Mouse (Mus musculus): ENCODE data around the gene Psg19. TPM values are rescaled to one million over a fixed set of nuclear protein-coding genes. Genes with fewer than 3 reads are reported as not detected.

Psg19 gene
- not detected in 2 replicates for polyA plus RNA-seq (2015; fragmentation: Nextera tagmentation; extraction: Ambion mirVana)

GRCm38 (mm10) chr7:18798420-18798819 lies at the start of gene Psg19:
Gene Psg19 (minus strand): TSS chr7:18798520.
- Histone ChIP-seq H3K9ac (no peak within 1 kb of the TSS), H3K9me3 (no peaks in the 10 kb centered on the region), H3K36me3 (no peaks in the 10 kb centered on the region), H3K4me2 (replicated peaks) (no peak within 1 kb of the TSS), H3K4me3 (no peak within 1 kb of the TSS), H3K4me1 (no peaks in the 10 kb centered on the region), H3K27me3 (no peaks in the 10 kb centered on the region), H3K27ac (no peak within 1 kb of the TSS)
- WGBS = 89% methylated on average over 1 of the region's 1 CpGs
- ATAC-seq (ENCODE audit: low FRiP score, low read depth) = no peak

GRCm38 (mm10) chr7:18844811-18845210 lies 46.5 kb upstream of the Psg19 start:
- no peak for ATAC-seq (ENCODE audit: low FRiP score, low read depth)
- Histone ChIP-seq H3K4me3 (no peak overlapping the region), H3K9me3 (no peaks in the 10 kb centered on the region), H3K36me3 (no peaks in the 10 kb centered on the region), H3K27ac (no peak overlapping the region), H3K27me3 (no peaks in the 10 kb centered on the region), H3K9ac (no peak overlapping the region), H3K4me2 (replicated peaks) (no peak overlapping the region), H3K4me1 (peaks cover 6% of the 10 kb centered on the region; the same call in 1 of the 2 replicates)
- WGBS = 28% methylated on average over 5 of the region's 5 CpGs

DNA sequence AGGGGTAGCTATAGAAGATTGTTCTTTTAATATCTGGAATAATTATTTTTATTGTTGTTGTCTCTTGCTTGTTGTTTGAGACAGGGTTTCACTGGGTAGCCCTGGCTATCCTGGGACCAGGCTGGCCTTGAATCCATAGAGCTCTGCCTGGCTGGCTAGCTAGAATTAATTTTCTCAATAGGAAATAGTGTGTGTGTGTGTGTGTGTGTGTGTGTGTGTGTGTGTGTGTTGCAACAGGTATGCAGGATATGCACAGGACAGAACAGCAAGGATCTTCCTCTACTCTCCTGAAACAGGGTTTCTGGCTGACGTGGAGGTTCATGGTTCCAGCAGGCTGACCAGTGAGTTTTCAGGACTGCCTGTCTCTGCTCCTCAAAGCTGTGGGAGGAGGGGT lies 42.9 kb upstream of the Psg19 start:
- Histone ChIP-seq H3K27ac (no peak overlapping the region), H3K9me3 (0 out of 2 replicates have a peak, but pooled peaks cover 3% of the 10 kb centered on the region), H3K4me3 (peak overlapping the region; percentile 38; the same call in 1 of the 2 replicates), H3K4me1 (peaks cover 6% of the 10 kb centered on the region; the same call in 1 of the 2 replicates), H3K4me2 (replicated peaks) (peak overlapping the region; percentile 62), H3K36me3 (no peaks in the 10 kb centered on the region), H3K9ac (0 out of 2 replicates have a peak overlapping the region, but pooled peaks have one; percentile 43), H3K27me3 (no peaks in the 10 kb centered on the region)
- WGBS = 71% methylated on average over 1 of the region's 1 CpGs
- no peak for ATAC-seq (ENCODE audit: low FRiP score, low read depth)

DNA sequence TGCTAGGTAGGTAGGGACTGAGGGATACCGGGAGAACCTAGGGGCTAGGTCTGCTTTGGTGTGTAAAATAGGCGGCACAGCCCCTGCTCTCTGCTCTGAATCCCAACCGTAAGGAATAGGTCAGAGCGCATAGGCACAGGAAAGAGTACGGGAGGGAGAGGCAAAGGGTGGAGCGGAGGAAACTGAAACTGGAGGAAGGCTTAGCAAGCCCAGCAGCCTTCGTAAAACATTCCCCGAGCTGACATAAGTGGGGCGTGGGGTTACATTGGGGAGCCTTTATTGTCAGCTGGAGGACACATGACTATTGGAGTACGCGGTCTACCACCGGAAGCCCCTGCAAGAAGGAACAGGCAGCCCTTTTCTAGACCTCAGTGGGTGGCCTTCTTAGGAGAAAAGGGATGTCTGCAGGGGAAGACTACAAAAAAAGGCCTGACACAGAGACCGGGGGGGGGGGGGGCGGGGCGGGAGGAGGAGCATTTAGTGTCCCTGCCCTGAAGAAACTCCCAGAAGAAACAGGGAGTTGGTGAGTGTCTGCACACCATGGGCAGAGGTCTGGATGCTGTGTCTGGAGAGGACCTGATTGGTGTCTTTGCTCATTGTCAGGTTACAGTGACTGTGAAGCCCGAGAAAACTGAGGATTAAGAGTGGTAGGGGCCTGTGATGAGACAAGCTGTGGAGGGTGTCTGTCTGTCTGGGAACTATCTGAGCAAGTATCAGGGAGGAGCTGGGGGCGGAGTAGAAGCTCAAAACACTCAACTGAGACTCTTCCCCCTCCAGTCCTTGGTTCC lies 42.3 kb upstream of the Psg19 start:
- peak overlapping the region; percentile 38 for H3K4me3 ChIP-seq
- ATAC-seq (ENCODE audit: low FRiP score, low read depth) = peak; percentile 89
- WGBS = 7% methylated on average over 14 of the region's 17 CpGs
- H3K4me2 ChIP-seq (replicated peaks) = peak overlapping the region; percentile 62
- H3K36me3 ChIP-seq = no peaks in the 10 kb centered on the region
- H3K27ac ChIP-seq = peak overlapping the region; percentile 64
- peak overlapping the region; percentile 53 for H3K9ac ChIP-seq
- H3K9me3 ChIP-seq = 0 out of 2 replicates have a peak, but pooled peaks cover 3% of the 10 kb centered on the region
- H3K4me1 ChIP-seq = peaks cover 6% of the 10 kb centered on the region; the same call in 1 of the 2 replicates
- no peaks in the 10 kb centered on the region for H3K27me3 ChIP-seq

DNA sequence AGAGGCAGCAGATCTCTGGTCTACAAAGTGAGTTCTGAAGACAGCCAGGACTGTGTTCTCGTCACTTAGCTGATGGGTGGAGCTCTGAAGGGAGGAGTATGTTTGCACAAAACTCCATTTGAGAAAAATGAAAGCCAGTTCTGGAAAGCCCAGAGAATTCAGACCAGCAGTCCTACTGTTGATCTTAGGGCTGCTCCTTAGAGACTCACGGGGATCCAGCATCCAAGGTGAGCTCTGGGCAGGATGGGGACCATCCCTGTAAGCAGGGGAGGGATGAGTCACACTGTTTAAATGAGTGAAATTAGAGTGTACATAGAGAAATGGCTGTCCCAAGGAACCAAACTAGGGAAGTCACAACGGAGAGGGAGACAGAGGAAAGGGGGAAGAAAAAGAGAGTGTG lies 41.5 kb upstream of the Psg19 start, which contains the start of gene Mill2:
Gene Mill2 (plus strand): TSS at position 102 of the 400 bp plus-strand sequence.
- H3K36me3 ChIP-seq = no peaks in the 10 kb centered on the region
- 23% methylated on average over 3 of the region's 3 CpGs for WGBS

DNA sequence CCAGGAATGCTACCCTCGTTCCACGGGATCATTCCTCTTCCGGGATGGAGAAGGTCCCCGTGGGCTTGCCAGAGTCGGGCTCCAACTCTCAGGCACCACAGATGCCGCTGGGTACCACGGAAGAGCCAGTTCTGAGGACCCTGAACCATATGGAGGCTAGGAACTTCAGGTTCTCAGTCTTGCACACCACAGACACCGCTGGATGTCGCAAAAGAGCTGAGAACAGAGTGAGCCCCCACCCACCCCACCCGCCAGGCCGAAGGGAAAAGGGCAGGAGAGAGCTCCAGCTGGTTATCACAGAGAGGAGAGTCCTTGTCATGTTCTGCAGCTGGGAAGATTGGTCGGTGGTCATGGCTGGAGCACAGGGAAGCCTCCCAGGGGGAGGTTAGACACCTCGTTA lies 34.0 kb upstream of the Psg19 start:
- no peak overlapping the region for H3K4me2 ChIP-seq (replicated peaks)
- H3K4me1 ChIP-seq = no peaks in the 10 kb centered on the region
- H3K27ac ChIP-seq = no peak overlapping the region
- H3K4me3 ChIP-seq = no peak overlapping the region
- H3K27me3 ChIP-seq = no peaks in the 10 kb centered on the region
- H3K36me3 ChIP-seq = no peaks in the 10 kb centered on the region
- H3K9me3 ChIP-seq = no peaks in the 10 kb centered on the region
- no peak for ATAC-seq (ENCODE audit: low FRiP score, low read depth)
- WGBS = 42% methylated on average over 13 of the region's 13 CpGs
- H3K9ac ChIP-seq = no peak overlapping the region

More for the DNA sequence above, 41.5 kb upstream of the Psg19 start, which contains the start of gene Mill2:
- Histone ChIP-seq H3K27me3 (no peaks in the 10 kb centered on the region), H3K4me3 (peak within 1 kb of the TSS; percentile 38), H3K9ac (peak within 1 kb of the TSS; percentile 53), H3K4me1 (peaks cover 6% of the 10 kb centered on the region; the same call in 1 of the 2 replicates), H3K27ac (peak within 1 kb of the TSS; percentile 64), H3K4me2 (replicated peaks) (peak within 1 kb of the TSS; percentile 62), H3K9me3 (0 out of 2 replicates have a peak, but pooled peaks cover 3% of the 10 kb centered on the region)
- ATAC-seq (ENCODE audit: low FRiP score, low read depth) = no peak

- H3K9ac ChIP-seq = no peak overlapping the region
- no peak for ATAC-seq (ENCODE audit: low FRiP score, low read depth)
- H3K4me1 ChIP-seq = no peaks in the 10 kb centered on the region
- no peaks in the 10 kb centered on the region for H3K36me3 ChIP-seq
- H3K4me3 ChIP-seq = no peak overlapping the region
- no peaks in the 10 kb centered on the region for H3K27me3 ChIP-seq
- no peaks in the 10 kb centered on the region for H3K9me3 ChIP-seq
- H3K27ac ChIP-seq = no peak overlapping the region
- no peak overlapping the region for H3K4me2 ChIP-seq (replicated peaks)
- 90% methylated on average over 7 of the region's 7 CpGs for WGBS
Observed at GRCm38 (mm10) chr7:18829545-18829944, 31.2 kb upstream of the Psg19 start.

GRCm38 (mm10) chr7:18828592-18828991 lies 30.3 kb upstream of the Psg19 start:
- no peak overlapping the region for H3K27ac ChIP-seq
- no peaks in the 10 kb centered on the region for H3K36me3 ChIP-seq
- no peak overlapping the region for H3K9ac ChIP-seq
- ATAC-seq (ENCODE audit: low FRiP score, low read depth) = no peak
- H3K4me2 ChIP-seq (replicated peaks) = no peak overlapping the region
- H3K4me1 ChIP-seq = no peaks in the 10 kb centered on the region
- no peak overlapping the region for H3K4me3 ChIP-seq
- no peaks in the 10 kb centered on the region for H3K9me3 ChIP-seq
- WGBS = 63% methylated on average over 9 of the region's 9 CpGs
- H3K27me3 ChIP-seq = no peaks in the 10 kb centered on the region

DNA sequence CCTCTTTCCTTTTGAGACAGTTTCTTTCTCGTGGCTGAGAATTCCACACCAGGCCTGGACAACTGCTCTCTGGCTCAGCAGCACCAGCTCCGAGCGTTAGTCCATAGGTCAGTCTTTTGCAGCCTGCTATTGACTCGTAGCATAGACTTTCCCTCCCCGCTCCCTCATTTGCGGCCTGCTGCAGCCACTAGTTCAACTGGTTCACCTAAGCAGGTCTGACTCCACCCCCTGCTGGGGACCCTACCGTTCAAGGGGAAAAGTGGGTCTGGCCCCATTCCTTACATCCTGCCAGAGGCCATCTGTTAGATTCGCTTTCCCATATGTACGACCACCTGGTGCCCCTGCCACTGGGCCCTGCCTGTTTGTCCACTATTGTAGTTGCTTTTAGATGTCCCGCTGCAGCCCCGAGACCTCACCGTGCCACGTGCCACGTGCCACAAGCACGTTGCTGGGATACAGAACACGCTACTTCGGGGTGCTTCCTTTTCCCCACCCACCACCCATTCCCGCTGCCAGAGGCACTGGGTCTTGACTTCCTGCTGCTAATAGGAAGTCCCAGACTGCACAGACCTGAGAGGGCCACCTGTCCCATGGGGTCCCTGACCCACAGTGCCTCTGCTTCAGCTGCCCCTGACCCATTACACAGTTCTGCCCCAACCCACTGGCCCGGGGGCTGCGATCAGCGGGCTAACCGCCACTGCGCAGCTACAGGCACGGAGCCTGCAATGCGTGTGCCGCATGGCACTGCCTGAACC lies 29.6 kb upstream of the Psg19 start:
- no peak overlapping the region for H3K9ac ChIP-seq
- no peak overlapping the region for H3K27ac ChIP-seq
- ATAC-seq (ENCODE audit: low FRiP score, low read depth) = no peak
- no peaks in the 10 kb centered on the region for H3K36me3 ChIP-seq
- no peak overlapping the region for H3K4me3 ChIP-seq
- no peaks in the 10 kb centered on the region for H3K27me3 ChIP-seq
- no peaks in the 10 kb centered on the region for H3K9me3 ChIP-seq
- H3K4me1 ChIP-seq = no peaks in the 10 kb centered on the region
- WGBS = 58% methylated on average over 26 of the region's 26 CpGs
- 0 out of 2 replicates have a peak overlapping the region, but pooled peaks have one; percentile 19 for H3K4me2 ChIP-seq (replicated peaks)

DNA sequence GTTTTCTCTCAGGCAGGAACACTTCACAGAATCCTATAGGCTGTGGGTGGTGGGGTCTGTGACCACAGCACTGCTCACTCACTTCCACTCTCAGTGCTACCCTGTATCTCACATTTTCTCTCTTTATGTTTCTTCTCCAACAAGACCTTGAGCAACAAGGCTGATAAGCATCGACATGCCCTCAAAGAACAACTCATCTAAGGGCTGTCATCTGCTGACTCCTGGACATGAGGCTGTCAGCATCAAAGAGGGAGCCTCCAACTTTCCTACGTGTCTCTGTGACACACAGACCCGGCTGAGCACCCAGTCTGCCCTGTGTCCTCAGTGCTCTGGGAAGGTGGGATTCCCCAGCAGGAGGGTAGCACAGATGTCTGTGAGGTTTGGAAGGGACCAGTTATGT lies 23.2 kb upstream of the Psg19 start, which contains the start of gene Psg17:
Gene Psg17 (minus strand): TSS at position 101 of the 400 bp plus-strand sequence.
- Histone ChIP-seq H3K36me3 (no peaks in the 10 kb centered on the region), H3K4me3 (no peak within 1 kb of the TSS), H3K27ac (no peak within 1 kb of the TSS), H3K4me2 (replicated peaks) (no peak within 1 kb of the TSS), H3K9ac (no peak within 1 kb of the TSS), H3K27me3 (no peaks in the 10 kb centered on the region), H3K4me1 (no peaks in the 10 kb centered on the region), H3K9me3 (no peaks in the 10 kb centered on the region)
- no peak for ATAC-seq (ENCODE audit: low FRiP score, low read depth)
- 65% methylated on average over 3 of the region's 3 CpGs for WGBS

DNA sequence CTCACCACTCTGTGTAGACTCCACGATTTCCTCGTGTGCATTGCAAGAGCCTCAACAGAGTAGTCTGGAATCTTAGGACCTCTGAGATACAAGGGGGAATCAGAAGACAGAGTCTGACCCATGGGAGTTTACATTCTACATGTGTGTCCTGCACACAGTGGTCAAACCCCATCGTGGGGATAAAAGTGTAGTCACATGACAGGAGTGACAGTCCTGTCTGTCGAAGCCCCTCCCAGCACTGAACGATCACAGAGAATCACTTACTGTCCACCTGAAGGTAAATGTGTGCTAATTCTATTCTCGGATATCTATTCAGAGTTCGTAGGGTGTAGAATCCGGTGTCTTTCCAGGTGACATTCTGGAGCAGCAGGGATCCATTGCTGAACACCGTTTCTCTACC lies 20.0 kb upstream of the Psg19 start:
- no peaks in the 10 kb centered on the region for H3K36me3 ChIP-seq
- no peaks in the 10 kb centered on the region for H3K27me3 ChIP-seq
- no peaks in the 10 kb centered on the region for H3K4me1 ChIP-seq
- no peak overlapping the region for H3K9ac ChIP-seq
- no peak overlapping the region for H3K4me2 ChIP-seq (replicated peaks)
- no peak overlapping the region for H3K27ac ChIP-seq
- H3K4me3 ChIP-seq = no peak overlapping the region
- no peak for ATAC-seq (ENCODE audit: low FRiP score, low read depth)
- 80% methylated on average over 9 of the region's 9 CpGs for WGBS
- H3K9me3 ChIP-seq = no peaks in the 10 kb centered on the region; the same call in 1 of the 2 replicates

- H3K9ac ChIP-seq = no peak overlapping the region
- ATAC-seq (ENCODE audit: low FRiP score, low read depth) = no peak
- no peak overlapping the region for H3K4me3 ChIP-seq
- H3K9me3 ChIP-seq = no peaks in the 10 kb centered on the region
- H3K4me1 ChIP-seq = no peaks in the 10 kb centered on the region
- H3K4me2 ChIP-seq (replicated peaks) = no peak overlapping the region
- H3K27ac ChIP-seq = no peak overlapping the region
- H3K36me3 ChIP-seq = no peaks in the 10 kb centered on the region
- H3K27me3 ChIP-seq = no peaks in the 10 kb centered on the region; the same call in 1 of the 2 replicates
Observed at GRCm38 (mm10) chr7:18803526-18803925, 5.2 kb upstream of the Psg19 start.
